Mouse (Mus musculus) heart, embryonic 13.5 days (tissue): ENCODE data around the gene Supt4a. TPM values are rescaled to one million over a fixed set of nuclear protein-coding genes. Genes with fewer than 3 reads are reported as not detected.

Experiments
- ATAC-seq: fragments of 200-750 bp; cut with Nextera tagmentation; 2 replicates; pipeline ENCODE4 v1.8.0; 2017; ENCODE audit warnings: moderate TSS enrichment; ENCODE audit not compliant: insufficient number of reproducible peaks, low FRiP score, low TSS enrichment; ENCODE audit errors: extremely low read depth
- H3K27ac ChIP-seq: fragments of 300-500 bp; sonication (generic); replicated peaks from 2 replicates; pipeline ENCODE4 v1.5.1; 2015; ENCODE audit warnings: moderate library complexity, mild to moderate bottlenecking, inconsistent platforms
- H3K27me3 ChIP-seq: fragments of 300-500 bp; sonication (generic); replicated peaks from 2 replicates; pipeline ENCODE4 v1.6.1; 2015; ENCODE audit warnings: mild to moderate bottlenecking, inconsistent platforms
- H3K36me3 ChIP-seq: fragments of 300-500 bp; sonication (generic); 2 replicates; pipeline ENCODE4 v1.6.1; 2015; ENCODE audit warnings: mild to moderate bottlenecking, inconsistent platforms
- H3K4me1 ChIP-seq: fragments of 300-500 bp; sonication (generic); 2 replicates; pipeline ENCODE4 v1.6.1; 2015; ENCODE audit warnings: inconsistent platforms
- H3K4me2 ChIP-seq: fragments of 300-500 bp; sonication (generic); 2 replicates; pipeline ENCODE4 v1.6.1; 2015; ENCODE audit warnings: inconsistent platforms, mild to moderate bottlenecking, moderate library complexity
- H3K4me3 ChIP-seq: fragments of 300-500 bp; sonication (generic); 2 replicates; pipeline ENCODE4 v1.5.1; 2015; ENCODE audit warnings: moderate library complexity, mild to moderate bottlenecking, inconsistent platforms
- H3K9ac ChIP-seq: fragments of 300-500 bp; sonication (generic); 2 replicates; pipeline ENCODE4 v1.6.1; 2015; ENCODE audit warnings: inconsistent platforms, mild to moderate bottlenecking, moderate library complexity
- H3K9me3 ChIP-seq: fragments of 300-500 bp; sonication (generic); 2 replicates; pipeline ENCODE4 v1.6.1; 2016; ENCODE audit warnings: inconsistent platforms
- WGBS: fragments of 180-500 bp; shearing (Covaris S2); methylation state at CpG from one replicate; pipeline ENCODE4 v1.1.7; 2015; ENCODE audit warnings: mixed read lengths; 5-methylcytosine and 5-hydroxymethylcytosine counted together
- polyA plus RNA-seq: library from polyadenylated mRNA; unstranded; fragments of >200 nt; fragmentation: Nextera tagmentation; extraction: Ambion mirVana; gene quantifications from 2 replicates; pipeline ENCODE4 v1.2.1, GENCODE M21; 2015

Gene Supt4a
- polyA plus RNA-seq, 1 experiment from 2014 or later, result 104 TPM

DNA sequence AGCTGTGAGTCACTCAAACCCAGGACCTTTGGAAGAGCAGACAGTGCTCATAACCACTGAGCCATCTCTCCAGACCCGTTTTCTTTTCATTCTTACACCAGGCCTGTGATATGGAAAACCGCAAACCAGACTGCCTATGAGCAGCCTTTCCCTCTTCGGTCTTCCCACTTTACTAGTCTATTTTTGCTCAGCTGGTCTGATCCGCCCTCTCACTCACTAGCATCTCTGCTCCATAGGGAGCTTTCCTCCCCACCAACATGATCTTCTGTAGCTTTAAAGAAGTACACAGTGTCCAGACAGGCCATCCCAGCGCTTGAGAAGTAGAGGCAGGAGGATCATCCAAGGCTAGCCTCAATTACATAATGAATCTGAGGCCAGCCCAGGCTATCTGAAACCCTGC is 28.4 kb upstream of the Supt4a start:
- no peak overlapping the region for H3K9ac ChIP-seq
- H3K27ac ChIP-seq, result no peak overlapping the region
- H3K27me3 ChIP-seq, result peaks cover 41% of the 10 kb centered on the region
- H3K4me2 ChIP-seq, result no peak overlapping the region; the same call in 1 of the 2 replicates
- H3K4me1 ChIP-seq, result peaks cover 21% of the 10 kb centered on the region
- 57% methylated on average over 5 of the region's 5 CpGs for WGBS
- no peaks in the 10 kb centered on the region for H3K36me3 ChIP-seq
- H3K9me3 ChIP-seq, result no peaks in the 10 kb centered on the region
- ATAC-seq, result no peak
- no peak overlapping the region for H3K4me3 ChIP-seq

DNA sequence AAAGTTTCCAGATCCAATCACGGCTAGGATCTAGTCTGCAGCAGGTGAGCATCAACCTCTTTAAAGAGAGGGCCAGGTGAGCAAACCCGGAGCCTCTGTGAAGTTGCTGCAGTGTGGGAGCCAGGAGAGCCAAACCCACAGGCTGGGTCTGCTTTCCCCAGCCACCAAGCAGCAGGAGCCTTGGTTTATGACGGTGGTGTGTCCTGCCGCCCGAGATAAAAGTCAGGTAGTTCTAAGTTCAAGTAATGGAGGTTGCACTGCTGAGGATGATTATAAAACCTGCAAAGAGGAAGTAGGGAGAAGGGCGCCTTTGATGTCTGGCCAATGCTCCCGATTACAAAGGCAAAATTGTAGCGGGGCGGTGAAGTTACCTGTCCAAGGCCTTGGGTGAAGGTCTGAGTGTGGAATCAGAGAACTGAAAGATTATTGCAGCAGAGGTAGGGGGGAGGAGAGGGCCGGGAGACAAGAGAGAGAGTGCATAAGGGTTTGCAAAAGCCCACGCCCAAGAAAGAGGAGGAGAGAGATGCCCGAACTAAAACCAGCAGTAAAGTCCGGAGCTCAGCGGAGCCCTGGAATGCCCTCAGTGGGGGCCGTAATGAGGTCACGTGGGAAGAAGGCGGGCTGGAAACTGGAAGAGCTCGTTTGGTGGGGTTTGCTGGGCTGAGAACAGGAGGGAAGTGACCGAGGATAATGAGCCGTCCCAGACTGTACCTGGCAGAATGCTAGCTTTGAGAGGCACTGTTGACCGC is 27.7 kb upstream of the Supt4a start:
- H3K4me3 ChIP-seq, result peak overlapping the region; percentile 44
- no peak overlapping the region for H3K27ac ChIP-seq
- peaks cover 21% of the 10 kb centered on the region for H3K4me1 ChIP-seq
- no peaks in the 10 kb centered on the region for H3K36me3 ChIP-seq
- 10% methylated on average over 21 of the region's 21 CpGs for WGBS
- no peak for ATAC-seq
- peak overlapping the region; percentile 74 for H3K9ac ChIP-seq
- no peaks in the 10 kb centered on the region for H3K9me3 ChIP-seq
- peak overlapping the region; percentile 75 for H3K4me2 ChIP-seq
- peaks cover 41% of the 10 kb centered on the region for H3K27me3 ChIP-seq

DNA sequence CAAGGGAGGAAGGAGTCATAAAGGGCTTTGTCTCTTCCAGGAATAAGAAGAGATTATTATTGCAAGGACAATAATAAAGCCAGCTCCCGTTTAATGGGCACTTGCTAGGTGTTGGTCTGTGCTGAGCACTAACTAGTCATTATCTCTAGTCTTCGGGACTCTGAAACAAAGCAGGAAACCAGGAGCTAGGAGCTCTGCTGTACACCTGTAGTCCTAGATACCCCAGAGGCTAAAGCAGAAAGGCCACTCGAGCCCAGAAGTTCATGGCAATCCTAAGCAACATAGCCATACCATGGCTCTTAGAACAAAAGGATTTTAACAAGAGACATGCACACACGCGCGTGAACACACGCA is 27.1 kb upstream of the Supt4a start:
- Histone ChIP-seq H3K4me3 (peak overlapping the region; percentile 44), H3K9me3 (no peaks in the 10 kb centered on the region), H3K4me1 (peaks cover 21% of the 10 kb centered on the region), H3K4me2 (peak overlapping the region; percentile 75), H3K36me3 (no peaks in the 10 kb centered on the region), H3K9ac (peak overlapping the region; percentile 74), H3K27me3 (peaks cover 41% of the 10 kb centered on the region), H3K27ac (no peak overlapping the region)
- WGBS, result 48% methylated on average over 7 of the region's 7 CpGs
- no peak for ATAC-seq

DNA sequence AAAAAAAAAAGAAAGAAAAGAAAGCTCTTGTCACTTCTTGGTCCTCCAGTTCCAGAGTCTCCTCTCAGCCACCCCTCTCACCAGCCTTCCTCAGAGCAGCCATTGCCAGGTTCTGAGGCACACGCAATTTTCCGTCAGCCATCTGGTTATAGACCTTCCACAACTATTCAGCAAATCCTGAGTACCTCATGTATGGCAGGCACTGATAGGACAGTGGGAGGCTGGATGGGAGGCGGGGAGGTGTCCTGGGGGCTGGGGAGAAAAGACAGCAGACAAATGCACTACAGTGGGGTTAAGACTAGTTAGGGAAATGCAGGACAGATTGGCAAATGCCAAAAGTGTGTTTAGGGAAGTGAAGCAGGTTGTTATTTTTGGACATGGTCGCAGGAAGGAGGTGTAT is 25.2 kb upstream of the Supt4a start:
- Histone ChIP-seq H3K36me3 (no peaks in the 10 kb centered on the region), H3K9me3 (no peaks in the 10 kb centered on the region), H3K4me2 (no peak overlapping the region), H3K4me1 (peaks cover 21% of the 10 kb centered on the region), H3K27ac (no peak overlapping the region), H3K4me3 (no peak overlapping the region), H3K9ac (no peak overlapping the region), H3K27me3 (peaks cover 41% of the 10 kb centered on the region)
- no peak for ATAC-seq
- 47% methylated on average over 4 of the region's 4 CpGs for WGBS

DNA sequence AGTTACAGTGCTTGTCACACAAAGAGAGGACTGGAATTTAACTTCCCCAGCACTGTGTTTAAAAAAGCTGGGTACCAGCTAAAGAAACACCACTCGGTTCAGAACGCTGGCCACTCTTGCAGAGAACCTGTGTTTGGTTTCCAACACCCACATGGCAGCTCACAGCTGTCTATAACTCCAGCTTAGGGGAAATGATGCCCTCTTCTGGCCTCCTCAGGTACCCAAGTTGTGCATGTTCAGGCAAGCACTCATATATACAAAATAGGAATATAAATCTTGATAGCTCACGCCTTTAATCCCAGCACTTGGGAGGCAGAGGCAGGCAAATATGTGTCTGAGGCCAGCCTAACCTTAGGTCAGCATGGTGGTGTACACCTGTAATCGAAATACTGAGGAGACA is 21.4 kb upstream of the Supt4a start:
- Histone ChIP-seq H3K27ac (no peak overlapping the region), H3K9me3 (no peaks in the 10 kb centered on the region), H3K4me2 (no peak overlapping the region), H3K36me3 (0 out of 2 replicates have a peak, but pooled peaks cover 2% of the 10 kb centered on the region), H3K9ac (no peak overlapping the region), H3K4me1 (no peaks in the 10 kb centered on the region), H3K27me3 (peaks cover 18% of the 10 kb centered on the region), H3K4me3 (no peak overlapping the region)
- WGBS, result 80% methylated on average over 4 of the region's 4 CpGs
- no peak for ATAC-seq

DNA sequence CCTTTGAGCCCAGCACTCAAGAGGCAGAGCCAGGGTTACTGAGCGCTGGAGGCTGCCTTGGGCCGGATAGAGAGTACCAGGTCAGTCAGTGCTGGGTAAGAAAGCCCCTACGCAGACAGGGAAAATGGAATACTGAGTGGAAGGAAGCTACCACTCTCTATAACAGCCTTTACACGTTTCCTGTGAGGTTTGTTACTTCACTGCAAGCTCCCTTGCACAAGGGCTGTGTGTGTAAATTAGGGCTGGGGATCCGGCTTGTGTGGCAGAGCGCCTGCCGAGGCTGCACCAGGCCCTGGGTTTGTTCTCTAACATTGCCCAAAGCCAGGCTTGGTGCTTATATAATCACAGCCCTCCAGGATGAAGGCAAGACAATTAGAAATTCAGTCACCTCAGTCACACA is 17.8 kb upstream of the Supt4a start:
- Histone ChIP-seq H3K27me3 (peaks cover 14% of the 10 kb centered on the region; the same call in 1 of the 2 replicates), H3K4me3 (no peak overlapping the region), H3K4me2 (no peak overlapping the region), H3K9ac (no peak overlapping the region), H3K27ac (no peak overlapping the region), H3K9me3 (no peaks in the 10 kb centered on the region), H3K4me1 (peaks cover 2% of the 10 kb centered on the region), H3K36me3 (0 out of 2 replicates have a peak, but pooled peaks cover 2% of the 10 kb centered on the region)
- 71% methylated on average over 7 of the region's 7 CpGs for WGBS
- no peak for ATAC-seq

DNA sequence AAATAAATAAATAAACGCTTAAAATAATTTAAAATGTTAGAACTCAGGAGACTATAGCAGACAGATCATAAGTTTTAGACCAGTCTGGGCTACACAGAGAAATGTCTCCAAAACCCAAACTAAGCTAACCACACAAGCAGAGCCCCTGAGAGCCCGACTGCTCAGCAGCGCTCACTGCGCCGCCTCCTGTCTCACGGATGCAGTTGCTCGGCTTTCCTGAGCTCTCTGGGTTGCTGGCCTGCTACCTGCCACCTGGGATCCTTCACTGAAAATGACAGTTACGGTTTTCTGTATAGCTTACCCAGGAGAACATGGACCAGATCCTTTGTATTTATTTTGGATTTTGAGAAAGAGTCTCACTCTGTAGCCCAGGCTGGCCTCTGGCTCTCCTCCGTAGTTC is 17.0 kb upstream of the Supt4a start:
- Histone ChIP-seq H3K4me1 (peaks cover 10% of the 10 kb centered on the region), H3K9ac (no peak overlapping the region), H3K4me3 (no peak overlapping the region), H3K9me3 (no peaks in the 10 kb centered on the region), H3K27ac (no peak overlapping the region), H3K4me2 (no peak overlapping the region), H3K36me3 (0 out of 2 replicates have a peak, but pooled peaks cover 2% of the 10 kb centered on the region), H3K27me3 (peaks cover 14% of the 10 kb centered on the region; the same call in 1 of the 2 replicates)
- WGBS, result 38% methylated on average over 9 of the region's 9 CpGs
- no peak for ATAC-seq

DNA sequence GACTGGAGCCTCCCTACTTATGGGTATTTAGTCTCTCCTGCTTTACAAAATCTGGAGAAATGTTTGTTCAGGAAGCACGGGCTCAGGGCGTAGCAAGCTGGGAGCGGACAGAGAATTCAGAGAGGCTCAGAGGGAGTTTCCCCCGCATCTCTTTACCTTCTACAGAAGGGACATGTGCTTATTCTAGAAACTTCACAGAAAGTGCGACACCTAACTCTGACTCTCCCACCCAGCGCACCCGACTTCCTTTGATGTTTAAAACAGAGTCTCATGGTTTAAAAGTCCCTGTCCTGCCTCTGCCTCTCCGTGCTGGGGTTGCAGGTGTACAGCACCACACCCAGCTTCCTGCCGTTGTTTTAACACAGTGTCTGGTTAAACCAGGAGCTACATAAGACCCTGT is 16.5 kb upstream of the Supt4a start:
- ATAC-seq, result no peak
- H3K4me1 ChIP-seq, result peaks cover 15% of the 10 kb centered on the region
- H3K27me3 ChIP-seq, result peaks cover 14% of the 10 kb centered on the region; the same call in 1 of the 2 replicates
- WGBS, result 73% methylated on average over 9 of the region's 9 CpGs
- no peak overlapping the region for H3K4me3 ChIP-seq
- no peak overlapping the region for H3K27ac ChIP-seq
- H3K36me3 ChIP-seq, result 0 out of 2 replicates have a peak, but pooled peaks cover 2% of the 10 kb centered on the region
- H3K9ac ChIP-seq, result no peak overlapping the region
- no peaks in the 10 kb centered on the region for H3K9me3 ChIP-seq
- H3K4me2 ChIP-seq, result no peak overlapping the region

DNA sequence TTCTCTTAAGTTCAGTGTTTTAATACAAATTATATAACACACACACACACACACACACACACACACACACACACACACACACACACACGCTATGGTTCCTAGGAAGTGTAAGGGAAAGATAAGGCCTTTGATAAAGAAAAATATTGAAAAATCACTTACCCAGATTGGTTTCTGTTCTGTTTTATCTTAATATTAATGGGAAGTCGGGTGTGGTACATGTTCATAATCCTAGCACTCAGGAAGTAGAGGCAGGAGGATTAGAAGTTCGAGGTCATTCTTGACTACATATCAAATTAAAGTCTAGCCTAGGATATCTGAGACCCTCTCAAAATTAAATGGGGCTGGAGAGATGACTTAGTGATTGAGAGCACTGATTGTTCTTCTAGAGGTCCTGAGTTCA is 15.2 kb upstream of the Supt4a start:
- Histone ChIP-seq H3K9me3 (no peaks in the 10 kb centered on the region), H3K36me3 (0 out of 2 replicates have a peak, but pooled peaks cover 2% of the 10 kb centered on the region), H3K4me3 (no peak overlapping the region), H3K27me3 (peaks cover 14% of the 10 kb centered on the region; the same call in 1 of the 2 replicates), H3K4me1 (peaks cover 28% of the 10 kb centered on the region), H3K9ac (no peak overlapping the region), H3K27ac (no peak overlapping the region), H3K4me2 (no peak overlapping the region)
- WGBS, result 78% methylated on average over 3 of the region's 3 CpGs
- no peak for ATAC-seq

DNA sequence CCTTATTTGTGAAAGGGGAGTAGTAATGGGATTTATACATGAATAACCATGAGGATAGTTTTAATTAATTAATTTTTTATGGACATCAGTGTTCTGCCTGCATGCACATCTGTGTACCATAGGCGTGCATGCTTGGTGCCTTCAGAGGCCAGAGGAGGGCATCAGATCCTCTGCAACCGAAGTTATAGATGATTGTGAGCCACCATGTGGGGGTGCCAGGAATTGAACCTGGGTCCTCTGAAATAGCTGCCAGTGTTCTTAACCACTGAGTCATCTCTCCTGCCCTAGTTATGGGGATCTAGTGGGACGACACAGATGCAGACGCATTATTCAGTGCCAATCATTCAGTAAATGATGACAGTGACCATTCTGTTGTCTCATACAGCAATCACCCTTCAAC is 14.5 kb upstream of the Supt4a start:
- Histone ChIP-seq H3K9me3 (no peaks in the 10 kb centered on the region), H3K4me3 (no peak overlapping the region), H3K9ac (no peak overlapping the region), H3K36me3 (0 out of 2 replicates have a peak, but pooled peaks cover 2% of the 10 kb centered on the region), H3K4me2 (no peak overlapping the region), H3K4me1 (peaks cover 33% of the 10 kb centered on the region), H3K27ac (no peak overlapping the region), H3K27me3 (peaks cover 17% of the 10 kb centered on the region; the same call in 1 of the 2 replicates)
- no peak for ATAC-seq
- 84% methylated on average over 4 of the region's 4 CpGs for WGBS

DNA sequence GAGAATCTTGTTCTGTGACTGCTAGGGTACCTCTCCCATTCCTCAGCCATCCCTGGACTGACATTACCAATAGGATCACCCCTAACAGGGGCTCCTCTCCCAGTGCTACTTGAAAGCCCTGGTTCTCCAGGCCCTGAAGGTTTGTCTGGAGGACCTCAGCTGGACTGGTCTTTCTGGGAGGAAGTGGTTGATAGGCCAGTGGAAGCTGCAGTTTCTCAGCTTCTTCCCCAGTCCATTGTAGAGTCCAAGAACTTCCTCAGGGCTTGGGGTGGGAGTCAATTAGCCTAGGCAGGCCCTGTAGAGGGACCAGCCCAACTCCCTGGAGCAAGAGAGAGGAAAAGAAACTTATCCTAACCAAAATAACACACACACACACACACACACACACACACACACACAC is 11.8 kb upstream of the Supt4a start:
- peak overlapping the region; percentile 80 for H3K27ac ChIP-seq
- no peak for ATAC-seq
- H3K9ac ChIP-seq, result peak overlapping the region; percentile 61
- no peak overlapping the region for H3K4me3 ChIP-seq
- H3K27me3 ChIP-seq, result peaks cover 13% of the 10 kb centered on the region; the same call in 1 of the 2 replicates
- H3K36me3 ChIP-seq, result no peaks in the 10 kb centered on the region
- H3K4me2 ChIP-seq, result peak overlapping the region; percentile 47
- peaks cover 47% of the 10 kb centered on the region for H3K4me1 ChIP-seq
- H3K9me3 ChIP-seq, result no peaks in the 10 kb centered on the region
